Mouse (Mus musculus) cerebellum, adult 8-10 months (tissue): ENCODE data around the gene Gabpb1.
A peak's percentile ranks its signal among the peaks of the same experiment; 100 is the strongest.

ENCODE experiments used
- DNase-seq: peaks from one replicate; pipeline ENCODE4 v3.0.0; 2022

The Gabpb1 gene

GRCm38 (mm10) chr2:126676122-126676515 is at the start of gene Gabpb1:
TSS of gene Gabpb1 (minus strand) at chr2:126676337.
- no peak for DNase-seq

- no peak for DNase-seq
These were observed 36.8 kb upstream of the Gabpb1 start for GRCm38 (mm10) chr2:126712950-126713349.

- DNase-seq: no peak
These were observed 36.4 kb upstream of the Gabpb1 start for GRCm38 (mm10) chr2:126712526-126712925.

- DNase-seq: no peak
These were observed 32.2 kb upstream of the Gabpb1 start for GRCm38 (mm10) chr2:126708361-126708760.

GRCm38 (mm10) chr2:126707438-126707779 is 31.3 kb upstream of the Gabpb1 start:
- DNase-seq: no peak

GRCm38 (mm10) chr2:126706759-126707437 is 30.8 kb upstream of the Gabpb1 start, which contains the start of gene Usp8:
TSS of gene Usp8 (plus strand) at chr2:126707328.
- peak; percentile 95 for DNase-seq

- DNase-seq: no peak
These were observed 19.1 kb upstream of the Gabpb1 start for GRCm38 (mm10) chr2:126695285-126695684.

- no peak for DNase-seq
These were observed 15.2 kb upstream of the Gabpb1 start for GRCm38 (mm10) chr2:126691290-126691689.

GRCm38 (mm10) chr2:126682937-126683336 is 6.8 kb upstream of the Gabpb1 start:
- no peak for DNase-seq

GRCm38 (mm10) chr2:126682333-126682732 is 6.2 kb upstream of the Gabpb1 start:
- no peak for DNase-seq

GRCm38 (mm10) chr2:126677366-126677765 is 1.2 kb upstream of the Gabpb1 start:
- DNase-seq: no peak

GRCm38 (mm10) chr2:126675169-126676121 is 692 bp downstream of the Gabpb1 start:
- peak; percentile 89 for DNase-seq

- DNase-seq: peak; percentile 44
These were observed 1.5 kb downstream of the Gabpb1 start for GRCm38 (mm10) chr2:126674441-126675168.

GRCm38 (mm10) chr2:126673317-126674242 is 2.6 kb downstream of the Gabpb1 start:
- no peak for DNase-seq

GRCm38 (mm10) chr2:126668621-126669252 is 7.4 kb downstream of the Gabpb1 start:
- DNase-seq: no peak

- no peak for DNase-seq
These were observed 10.2 kb downstream of the Gabpb1 start for GRCm38 (mm10) chr2:126665984-126666383.

GRCm38 (mm10) chr2:126663481-126663880 is 12.7 kb downstream of the Gabpb1 start:
- DNase-seq: no peak

GRCm38 (mm10) chr2:126652929-126653328 is 23.2 kb downstream of the Gabpb1 start:
- no peak for DNase-seq

- no peak for DNase-seq
These were observed 28.4 kb downstream of the Gabpb1 start for GRCm38 (mm10) chr2:126647762-126648161.

- DNase-seq: no peak
These were observed 29.7 kb downstream of the Gabpb1 start for GRCm38 (mm10) chr2:126646461-126646860.

- no peak for DNase-seq
These were observed 31.4 kb downstream of the Gabpb1 start for GRCm38 (mm10) chr2:126644768-126645167.

GRCm38 (mm10) chr2:126640298-126640697 is 35.8 kb downstream of the Gabpb1 start:
- no peak for DNase-seq
